Mouse (Mus musculus): ENCODE measurements around the gene Scgb1b27.
"Not testable (repeated sequence)": the region's sequence is repeated elsewhere in the genome, so short reads cannot be mapped to it uniquely, and the experiment has no call there.

The Scgb1b27 gene

GRCm38 (mm10) chr7:34021183-34021582, at the start of gene Scgb1b27:
Gene Scgb1b27 (plus strand): TSS chr7:34021483.
- not testable (repeated sequence) for DNase-seq

- peak; percentile 64 to 66 for DNase-seq
Measured at GRCm38 (mm10) chr7:33982281-33982680, 39.0 kb upstream of the Scgb1b27 start.

GRCm38 (mm10) chr7:34013842-34014241, 7.4 kb upstream of the Scgb1b27 start, which contains the start of gene Scgb2b27:
Gene Scgb2b27 (minus strand): TSS chr7:34013942.
- no peak for DNase-seq

GRCm38 (mm10) chr7:34025641-34026040, 4.4 kb downstream of the Scgb1b27 start:
- no peak for DNase-seq

GRCm38 (mm10) chr7:34027202-34027601, 5.9 kb downstream of the Scgb1b27 start:
- not testable (repeated sequence) for DNase-seq

- DNase-seq, result no peak
Measured at GRCm38 (mm10) chr7:34030026-34030425, 8.7 kb downstream of the Scgb1b27 start.

GRCm38 (mm10) chr7:34034579-34034978, 13.3 kb downstream of the Scgb1b27 start:
- DNase-seq, result not testable (repeated sequence)

- DNase-seq, result not testable (repeated sequence)
Measured at GRCm38 (mm10) chr7:34036076-34036815, 15.0 kb downstream of the Scgb1b27 start.

GRCm38 (mm10) chr7:34068132-34068531, 46.8 kb downstream of the Scgb1b27 start:
- not testable (repeated sequence) for DNase-seq
